Mouse (Mus musculus) stomach, postnatal 0 days (tissue): ENCODE data around the gene Ccdc63. TPM values are rescaled to one million over a fixed set of nuclear protein-coding genes. Genes with fewer than 3 reads are reported as not detected.
A peak's percentile ranks its signal among the peaks of the same experiment; 100 is the strongest.

Experiments used
- ATAC-seq: fragments of 200-750 bp; cut with Nextera tagmentation; 2 replicates; pipeline ENCODE4 v1.8.0; 2017; ENCODE audit not compliant: low FRiP score, low TSS enrichment
- DNase-seq: peaks from one replicate; pipeline ENCODE4 v3.0.0-alpha.2; 2016; ENCODE audit warnings: low spot score
- H3K27ac ChIP-seq: fragments of 300-500 bp; sonication (generic); replicated peaks from 2 replicates; pipeline ENCODE4 v1.5.1; 2014; ENCODE audit warnings: mild to moderate bottlenecking, control low read depth
- H3K27me3 ChIP-seq: fragments of 300-500 bp; sonication (generic); 2 replicates; pipeline ENCODE4 v1.6.1; 2014; ENCODE audit warnings: low read length; ENCODE audit not compliant: control insufficient read depth, insufficient read depth
- H3K36me3 ChIP-seq: fragments of 300-500 bp; sonication (generic); 2 replicates; pipeline ENCODE4 v1.6.1; 2014; ENCODE audit warnings: low read length, mixed read lengths; ENCODE audit not compliant: control insufficient read depth, insufficient read depth
- H3K4me1 ChIP-seq: fragments of 300-500 bp; sonication (generic); replicated peaks from 2 replicates; pipeline ENCODE4 v1.6.1; 2014; ENCODE audit warnings: antibody characterized with exemption; ENCODE audit not compliant: control insufficient read depth, insufficient read depth
- H3K4me2 ChIP-seq: fragments of 300-500 bp; sonication (generic); replicated peaks from 2 replicates; pipeline ENCODE4 v1.6.1; 2014; ENCODE audit warnings: low read depth, mild to moderate bottlenecking, control low read depth, moderate library complexity
- H3K4me3 ChIP-seq: fragments of 300-500 bp; sonication (generic); 2 replicates; pipeline ENCODE4 v1.5.1; 2014; ENCODE audit warnings: low read depth, low read length, control low read depth
- H3K9ac ChIP-seq: fragments of 300-500 bp; sonication (generic); 2 replicates; pipeline ENCODE4 v1.6.1; 2014; ENCODE audit warnings: mild to moderate bottlenecking, low read length, control low read depth, mixed read lengths
- H3K9me3 ChIP-seq: fragments of 300-500 bp; sonication (generic); 2 replicates; pipeline ENCODE4 v1.6.1; 2016; ENCODE audit warnings: low read length; ENCODE audit not compliant: control insufficient read depth
- CTCF ChIP-seq: IDR thresholded peaks from 2 replicates; pipeline ENCODE4 v1.5.1; 2016; ENCODE audit warnings: antibody characterized with exemption, low read depth, mild to moderate bottlenecking, moderate library complexity
- EP300 ChIP-seq: optimal IDR thresholded peaks from 2 replicates; pipeline ENCODE3; 2016; ENCODE audit warnings: antibody characterized with exemption
- WGBS: fragments of 180-500 bp; shearing (Covaris S2); extraction: QIAGEN DNeasy Blood & Tissue Kit; methylation state at CpG from one replicate; pipeline ENCODE4 v1.1.7; 2014; 5-methylcytosine and 5-hydroxymethylcytosine counted together
- polyA plus RNA-seq: library from polyadenylated mRNA; unstranded; fragments of >200 nt; fragmentation: Nextera tagmentation; extraction: Ambion mirVana; gene quantifications from 2 replicates; pipeline ENCODE4 v1.2.1, GENCODE M21; 2015

The Ccdc63 gene
- polyA plus RNA-seq, 1 experiment from 2014 or later = 0.07 TPM

DNA sequence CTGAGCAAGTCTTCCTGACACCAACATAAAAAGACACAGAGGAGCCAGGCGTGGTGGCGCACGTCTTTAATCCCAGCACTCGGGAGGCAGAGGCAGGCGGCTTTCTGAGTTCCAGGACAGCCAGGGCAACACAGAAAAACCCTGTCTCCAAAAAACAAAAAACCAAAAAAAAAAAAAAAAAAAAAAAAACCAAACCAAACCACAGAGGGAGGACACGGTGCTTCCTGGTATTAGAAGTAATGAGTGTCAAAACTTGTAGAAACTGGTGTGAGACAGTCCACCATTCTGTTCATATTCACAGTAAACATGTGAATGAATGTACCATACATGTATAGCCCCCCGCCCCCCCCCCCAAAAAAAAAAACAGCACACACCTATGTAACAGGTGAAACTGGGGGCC, 35.3 kb upstream of the Ccdc63 start:
- no peak for TF ChIP-seq CTCF
- TF ChIP-seq EP300 = no peak
- no peak overlapping the region for H3K4me3 ChIP-seq
- DNase-seq (no peak), ATAC-seq (no peak)
- H3K27ac ChIP-seq = no peak overlapping the region
- peaks cover 28% of the 10 kb centered on the region for H3K36me3 ChIP-seq
- no peak overlapping the region for H3K4me2 ChIP-seq
- H3K27me3 ChIP-seq = no peaks in the 10 kb centered on the region
- H3K9me3 ChIP-seq = no peaks in the 10 kb centered on the region
- H3K4me1 ChIP-seq = no peaks in the 10 kb centered on the region
- WGBS = 74% methylated on average over 7 of the region's 7 CpGs
- no peak overlapping the region for H3K9ac ChIP-seq

DNA sequence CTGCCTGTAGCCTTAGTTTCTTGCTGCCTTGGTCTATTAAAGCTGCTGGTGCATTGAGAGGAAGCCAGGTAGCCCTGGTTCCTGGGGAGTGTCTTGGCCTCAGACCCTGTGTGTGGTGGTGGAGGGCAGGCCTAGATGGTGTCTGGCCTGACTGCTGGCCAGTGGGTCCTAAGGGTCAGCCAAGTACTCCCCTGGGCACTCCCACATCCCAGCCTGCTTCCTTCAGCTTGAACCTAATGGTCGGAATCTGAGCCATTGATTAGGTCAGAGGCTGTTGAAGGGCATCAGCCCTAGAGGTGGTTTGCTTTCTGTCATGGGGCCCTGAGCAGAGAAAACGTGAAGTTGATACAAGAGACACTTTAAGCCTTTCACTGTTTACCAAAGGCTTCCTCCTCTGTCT, 34.8 kb upstream of the Ccdc63 start:
- no peaks in the 10 kb centered on the region for H3K9me3 ChIP-seq
- TF ChIP-seq EP300 = no peak
- TF ChIP-seq CTCF = no peak
- WGBS = 51% methylated on average over 2 of the region's 2 CpGs
- H3K4me2 ChIP-seq = no peak overlapping the region
- no peak overlapping the region for H3K27ac ChIP-seq
- no peak overlapping the region for H3K9ac ChIP-seq
- no peak overlapping the region for H3K4me3 ChIP-seq
- ATAC-seq = peak; percentile 27; the same call in 1 of the 2 replicates
- no peak for DNase-seq
- H3K27me3 ChIP-seq = no peaks in the 10 kb centered on the region
- H3K4me1 ChIP-seq = no peaks in the 10 kb centered on the region
- H3K36me3 ChIP-seq = peaks cover 34% of the 10 kb centered on the region

DNA sequence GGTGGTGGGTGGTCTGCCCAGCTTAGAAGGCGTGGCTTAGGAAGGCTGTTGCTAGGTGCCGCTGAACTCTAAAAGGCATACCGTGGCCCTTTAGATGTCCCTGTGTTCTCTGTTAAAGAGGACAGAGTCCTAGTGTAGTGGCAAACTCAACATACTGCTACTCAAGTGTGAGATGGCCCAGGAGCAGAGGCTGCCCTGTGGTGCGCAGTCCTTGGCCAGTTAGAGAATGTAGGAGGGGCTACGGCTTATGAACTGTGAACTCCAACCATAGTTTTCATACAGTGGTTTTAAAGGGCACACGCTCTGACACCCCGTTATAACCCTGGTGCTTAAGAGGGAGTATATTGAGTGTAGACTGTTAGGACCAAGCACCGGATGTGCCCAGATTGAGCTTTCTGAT, 30.4 kb upstream of the Ccdc63 start:
- WGBS = 90% methylated on average over 8 of the region's 8 CpGs

DNA sequence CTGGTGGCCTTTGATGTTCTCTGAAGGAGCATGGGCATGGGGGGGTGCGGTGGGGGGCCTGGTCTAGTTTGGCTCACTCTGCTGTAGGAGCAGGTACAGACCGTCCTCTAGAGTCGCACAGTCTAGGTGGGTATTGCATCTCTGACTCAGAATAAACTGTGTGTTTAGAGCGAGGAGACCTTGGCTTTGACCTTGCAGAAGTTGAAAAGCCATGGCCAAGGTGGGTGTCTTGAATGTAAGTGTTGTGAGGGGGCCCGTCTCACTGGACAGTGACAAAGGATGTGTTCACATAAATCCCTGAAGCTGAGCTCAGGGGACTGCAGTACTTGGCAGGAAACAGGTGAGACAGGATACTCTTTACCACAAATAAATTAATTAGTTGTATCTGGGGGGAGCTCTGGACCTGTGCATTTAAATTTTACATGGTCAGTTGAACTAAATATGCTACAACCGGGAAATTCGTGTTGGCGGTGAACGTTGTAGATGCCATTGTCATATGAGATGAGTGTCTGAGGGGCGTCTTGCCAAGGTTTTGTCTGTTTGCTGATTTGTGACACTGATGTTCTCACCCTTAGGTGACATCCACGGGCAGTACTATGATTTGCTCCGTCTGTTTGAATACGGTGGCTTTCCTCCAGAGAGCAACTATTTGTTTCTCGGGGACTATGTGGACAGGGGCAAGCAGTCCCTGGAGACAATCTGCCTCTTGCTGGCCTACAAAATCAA, 27.9 kb upstream of the Ccdc63 start:
- Histone ChIP-seq H3K36me3 (peaks cover 31% of the 10 kb centered on the region), H3K9ac (no peak overlapping the region), H3K27me3 (no peaks in the 10 kb centered on the region), H3K4me1 (no peaks in the 10 kb centered on the region; the same call in 1 of the 2 replicates), H3K4me2 (no peak overlapping the region), H3K27ac (no peak overlapping the region), H3K9me3 (no peaks in the 10 kb centered on the region), H3K4me3 (no peak overlapping the region)
- TF ChIP-seq EP300 (no peak), CTCF (no peak)
- WGBS = 84% methylated on average over 14 of the region's 14 CpGs
- DNase-seq (no peak), ATAC-seq (no peak)

More for the DNA sequence above, 30.4 kb upstream of the Ccdc63 start:
- Histone ChIP-seq H3K27me3 (no peaks in the 10 kb centered on the region), H3K9ac (no peak overlapping the region), H3K4me3 (no peak overlapping the region), H3K4me2 (no peak overlapping the region), H3K36me3 (peaks cover 38% of the 10 kb centered on the region), H3K4me1 (no peaks in the 10 kb centered on the region), H3K9me3 (no peaks in the 10 kb centered on the region), H3K27ac (no peak overlapping the region)
- TF ChIP-seq EP300 = no peak
- TF ChIP-seq CTCF = no peak
- no peak for ATAC-seq
- DNase-seq = no peak

DNA sequence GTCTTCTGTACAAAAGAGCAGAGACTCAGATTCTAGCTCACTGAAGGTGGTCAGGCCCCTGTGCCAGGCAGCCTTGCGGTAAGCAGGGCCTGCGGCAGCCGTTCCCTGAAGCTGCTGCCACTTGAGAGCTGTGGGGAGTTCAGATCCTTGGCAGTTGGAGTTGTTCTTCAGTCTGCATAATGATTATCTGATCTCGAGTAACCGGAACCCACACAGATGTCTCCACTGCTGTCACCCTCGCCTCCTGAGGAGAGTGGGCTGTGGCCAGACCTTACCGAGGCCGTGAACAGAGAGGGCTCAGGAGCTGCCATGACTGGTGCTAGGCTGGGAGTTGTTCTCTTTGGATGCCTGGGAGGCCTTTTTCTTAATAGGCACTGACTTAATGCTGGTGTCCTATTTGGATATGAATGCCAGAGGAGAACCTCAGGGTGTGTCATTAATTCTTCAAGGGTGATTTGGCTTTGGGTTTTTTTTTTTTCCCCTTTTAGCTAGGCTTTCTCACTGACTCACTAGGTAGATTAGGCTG, 26.1 kb upstream of the Ccdc63 start:
- no peak overlapping the region for H3K4me3 ChIP-seq
- H3K27me3 ChIP-seq = no peaks in the 10 kb centered on the region
- H3K9ac ChIP-seq = no peak overlapping the region
- 55% methylated on average over 8 of the region's 8 CpGs for WGBS
- no peaks in the 10 kb centered on the region for H3K9me3 ChIP-seq
- ATAC-seq (no peak), DNase-seq (no peak)
- H3K27ac ChIP-seq = no peak overlapping the region
- peaks cover 19% of the 10 kb centered on the region for H3K36me3 ChIP-seq
- no peak for TF ChIP-seq EP300
- TF ChIP-seq CTCF = no peak
- no peaks in the 10 kb centered on the region; the same call in 1 of the 2 replicates for H3K4me1 ChIP-seq
- H3K4me2 ChIP-seq = no peak overlapping the region; the same call in 1 of the 2 replicates
